Mouse (Mus musculus) cerebellum, adult 2 months (tissue): ENCODE measurements around the gene Daxx.

Experiments used
- CTCF ChIP-seq: fragments of 200-500 bp; IDR thresholded peaks from 2 replicates; pipeline ENCODE4 v1.5.1; 2011; ENCODE audit warnings: low read depth, mild to moderate bottlenecking, control low read depth, low read length, moderate library complexity, borderline replicate concordance; ENCODE audit not compliant: insufficient read depth
- POLR2A ChIP-seq: fragments of 200-500 bp; IDR thresholded peaks from 2 replicates; pipeline ENCODE4 v1.6.1; 2011; ENCODE audit warnings: low read length, control low read depth, borderline replicate concordance; ENCODE audit not compliant: insufficient read depth

GRCm38 (mm10) chr17:33902491-33902890 is 6.7 kb upstream of the Daxx start:
- TF ChIP-seq CTCF (no peak), POLR2A (no peak)
